Mouse (Mus musculus) CH12.LX (cell line): Measurements from ENCODE around the gene Fam122c. TPM values are rescaled to one million over a fixed set of nuclear protein-coding genes. Genes with fewer than 3 reads are reported as not detected.

Experiments used
- DNase-seq: peaks from one replicate; pipeline ENCODE4 v3.0.0-alpha.2; 2013; ENCODE audit errors: extremely low read depth
- H3K27ac ChIP-seq: 2 replicates; pipeline ENCODE4 v1.5.1; 2012; ENCODE audit warnings: low read depth, mild to moderate bottlenecking, control low read depth, moderate library complexity; ENCODE audit not compliant: insufficient read depth
- H3K27me3 ChIP-seq: replicated peaks from 2 replicates; pipeline ENCODE3; 2012; ENCODE audit warnings: inconsistent platforms
- H3K36me3 ChIP-seq, 2 experiments: replicated peaks in 1 of 2; 2 replicates each; pipeline versions ENCODE3 to v1.6.1; 2012; ENCODE audit warnings: inconsistent platforms in 1 of 2, low read length in 1 of 2, mild to moderate bottlenecking in 1 of 2, mixed read lengths in 1 of 2, moderate library complexity in 1 of 2; ENCODE audit not compliant: control insufficient read depth in 1 of 2, insufficient read depth in 1 of 2
- H3K4me1 ChIP-seq, 2 experiments: 2 replicates each; pipeline ENCODE4 v1.6.1; 2012; ENCODE audit warnings: inconsistent platforms in 1 of 2, moderate library complexity in 1 of 2; ENCODE audit not compliant: insufficient read depth in 2 of 2, control insufficient read depth in 1 of 2
- H3K4me2 ChIP-seq: 2 replicates; pipeline ENCODE4 v1.6.1; 2012; ENCODE audit warnings: low read depth, mild to moderate bottlenecking, control low read depth; ENCODE audit not compliant: poor library complexity, insufficient read depth, severe bottlenecking
- H3K4me3 ChIP-seq, 3 experiments: fragments of 150-350 bp in 1 of 3; sonication (generic) in 1 of 3; replicated peaks in 1 of 3; 2 replicates each; pipeline versions ENCODE3 to v1.5.1; 2011 to 2012; ENCODE audit warnings: low read depth in 2 of 3, low read length in 2 of 3, mild to moderate bottlenecking in 2 of 3, moderate library complexity in 2 of 3, control low read depth in 1 of 3, improper control_type of control experiment in 1 of 3, inconsistent platforms in 1 of 3, mixed read lengths in 1 of 3; ENCODE audit not compliant: poor library complexity in 1 of 3
- H3K79me2 ChIP-seq: replicated peaks from 2 replicates; pipeline ENCODE4 v1.6.1; 2012; ENCODE audit warnings: mild to moderate bottlenecking, moderate library complexity; ENCODE audit not compliant: control insufficient read depth, poor library complexity, insufficient read depth, severe bottlenecking; ENCODE audit errors: extremely low read depth
- H3K9ac ChIP-seq: 2 replicates; pipeline ENCODE4 v1.6.1; 2012; ENCODE audit warnings: low read depth, mild to moderate bottlenecking, control low read depth, moderate library complexity; ENCODE audit not compliant: insufficient read depth
- H3K9me3 ChIP-seq: replicated peaks from 2 replicates; pipeline ENCODE3; 2012; ENCODE audit warnings: low read length, inconsistent platforms, mixed read lengths
- CHD2 ChIP-seq: IDR thresholded peaks from 2 replicates; pipeline ENCODE4 v1.6.1; 2011; ENCODE audit warnings: low read length, improper control_type of control experiment
- E2F4 ChIP-seq: IDR thresholded peaks from 2 replicates; pipeline ENCODE4 v1.6.1; 2011; ENCODE audit warnings: low read depth, low read length, improper control_type of control experiment; ENCODE audit not compliant: insufficient replicate concordance
- ELF1 ChIP-seq: IDR thresholded peaks from 2 replicates; pipeline ENCODE4 v1.6.1; 2014; ENCODE audit warnings: low read depth, mild to moderate bottlenecking, inconsistent platforms, low read length, improper control_type of control experiment
- EP300 ChIP-seq: IDR thresholded peaks from 2 replicates; pipeline ENCODE4 v1.6.1; 2011; ENCODE audit warnings: low read length, improper control_type of control experiment
- GABPA ChIP-seq: IDR thresholded peaks from 2 replicates; pipeline ENCODE4 v1.6.1; 2012; ENCODE audit warnings: low read depth, low read length, improper control_type of control experiment, inconsistent platforms; ENCODE audit not compliant: insufficient replicate concordance
- HCFC1 ChIP-seq: IDR thresholded peaks from 2 replicates; pipeline ENCODE4 v1.6.1; 2012; ENCODE audit warnings: low read depth, mild to moderate bottlenecking, inconsistent platforms, low read length, improper control_type of control experiment
- IRF4 ChIP-seq: IDR thresholded peaks from 2 replicates; pipeline ENCODE4 v1.6.1; 2014; ENCODE audit warnings: low read depth, mild to moderate bottlenecking, inconsistent platforms, low read length, improper control_type of control experiment
- KAT2A ChIP-seq: IDR thresholded peaks from 2 replicates; pipeline ENCODE4 v1.6.1; 2012; ENCODE audit warnings: low read length, improper control_type of control experiment, inconsistent platforms; ENCODE audit not compliant: insufficient replicate concordance
- MAFK ChIP-seq: IDR thresholded peaks from 2 replicates; pipeline ENCODE4 v1.6.1; 2011; ENCODE audit warnings: low read length, improper control_type of control experiment; ENCODE audit not compliant: insufficient replicate concordance
- MAX ChIP-seq: IDR thresholded peaks from 2 replicates; pipeline ENCODE4 v1.6.1; 2011; ENCODE audit warnings: low read length, improper control_type of control experiment
- MEF2A ChIP-seq: IDR thresholded peaks from 2 replicates; pipeline ENCODE4 v1.6.1; 2014; ENCODE audit warnings: low read depth, mild to moderate bottlenecking, inconsistent platforms, low read length, improper control_type of control experiment, borderline replicate concordance
- MXI1 ChIP-seq: IDR thresholded peaks from 2 replicates; pipeline ENCODE4 v1.6.1; 2011; ENCODE audit warnings: mild to moderate bottlenecking, low read depth, low read length, improper control_type of control experiment
- MYC ChIP-seq: IDR thresholded peaks from 2 replicates; pipeline ENCODE4 v1.6.1; 2011; ENCODE audit warnings: low read depth, mild to moderate bottlenecking, improper control_type of control experiment, low read length
- NELFE ChIP-seq: IDR thresholded peaks from 2 replicates; pipeline ENCODE4 v1.6.1; 2011; ENCODE audit warnings: low read depth, low read length, improper control_type of control experiment
- POLR2AphosphoS2 ChIP-seq: IDR thresholded peaks from 2 replicates; pipeline ENCODE4 v1.6.1; 2011; ENCODE audit warnings: low read depth, low read length, improper control_type of control experiment
- RAD21 ChIP-seq: IDR thresholded peaks from 2 replicates; pipeline ENCODE4 v1.6.1; 2011; ENCODE audit warnings: low read depth, mild to moderate bottlenecking, low read length, improper control_type of control experiment, moderate library complexity
- RCOR1 ChIP-seq: conservative IDR thresholded peaks from 2 replicates; pipeline ENCODE4 v1.6.1; 2012; ENCODE audit warnings: low read depth, mild to moderate bottlenecking, inconsistent platforms, low read length, improper control_type of control experiment
- SMC3 ChIP-seq: IDR thresholded peaks from 2 replicates; pipeline ENCODE4 v1.6.1; 2011; ENCODE audit warnings: low read depth, low read length, improper control_type of control experiment
- UBTF ChIP-seq: IDR thresholded peaks from 2 replicates; pipeline ENCODE4 v1.6.1; 2012; ENCODE audit warnings: low read depth, mild to moderate bottlenecking, inconsistent platforms, low read length, improper control_type of control experiment, moderate library complexity
- USF1 ChIP-seq: IDR thresholded peaks from 2 replicates; pipeline ENCODE4 v1.6.1; 2014; ENCODE audit warnings: low read depth, mild to moderate bottlenecking, inconsistent platforms, low read length, improper control_type of control experiment
- USF2 ChIP-seq: conservative IDR thresholded peaks from 2 replicates; pipeline ENCODE4 v1.6.1; 2011; ENCODE audit warnings: low read depth, low read length, improper control_type of control experiment
- ZNF384 ChIP-seq: IDR thresholded peaks from 2 replicates; pipeline ENCODE4 v1.6.1; 2012; ENCODE audit warnings: low read depth, low read length, improper control_type of control experiment, inconsistent platforms
- dilution Hi-C: fragments of 300-500 bp; cut with MboI; formaldehyde crosslinking; loops from 2 replicates; pipeline ENCODE4 v1.14.3; 2020; ENCODE audit warnings: low sequenced_read_pairs; ENCODE audit not compliant: extremely low pct_unique_long_range_greater_than_20kb, extremely low pct_ligation_motif_present
- in situ Hi-C: fragments of 300-500 bp; cut with MboI; formaldehyde crosslinking; loops from 3 replicates; pipeline ENCODE4 v1.14.3; 2019; ENCODE audit warnings: low sequenced_read_pairs, low pct_ligation_motif_present, low pct_unique_long_range_greater_than_20kb, mixed read lengths
- polyA plus RNA-seq: library from polyadenylated mRNA; unstranded; fragments of >175 nt; gene quantifications from 2 replicates; pipeline ENCODE4 v1.2.1, GENCODE M21; 2012; ENCODE audit warnings: low read depth; ENCODE audit not compliant: insufficient read length
- total RNA-seq, 2 experiments: library from RNA; depleted of rRNA; stranded (reverse); fragments of 300-350 nt in 1 of 2; fragments of >200 nt in 1 of 2; gene quantifications; 2 replicates each; pipeline ENCODE4 v1.2.3; 2012 to 2014

The Fam122c gene
- total and polyA plus RNA-seq, 3 experiments: not detected

GRCm38 (mm10) chrX:53320564-53320963 lies 47.3 kb downstream of the Fam122c start:
- TF ChIP-seq POLR2AphosphoS2 (no peak), E2F4 (no peak), USF2 (no peak), ELF1 (no peak), ZNF384 (no peak), EP300 (no peak), MEF2A (no peak), RCOR1 (no peak), KAT2A (no peak), MAX (no peak), MAFK (no peak), HCFC1 (no peak), USF1 (no peak), GABPA (no peak), MYC (no peak), RAD21 (no peak), NELFE (no peak), CHD2 (no peak), SMC3 (no peak)
- no peak overlapping the region for H3K27ac ChIP-seq
- no peaks in the 10 kb centered on the region for H3K36me3 ChIP-seq
- H3K27me3 ChIP-seq: no peaks in the 10 kb centered on the region
- no peak overlapping the region for H3K9ac ChIP-seq
- H3K79me2 ChIP-seq: no peaks in the 10 kb centered on the region
- H3K4me3 ChIP-seq: no peak overlapping the region
- H3K4me2 ChIP-seq: no peak overlapping the region
- no peaks in the 10 kb centered on the region for H3K9me3 ChIP-seq
- peaks cover 0 to 5% of the 10 kb centered on the region in 2 experiments; a peak in 2 of 4 replicates for H3K4me1 ChIP-seq
- dilution Hi-C loops (no loop called here), in situ Hi-C loops (no loop called here)
- no peak for DNase-seq

- Histone ChIP-seq H3K4me1 (peaks cover 0 to 5% of the 10 kb centered on the region in 2 experiments; a peak in 2 of 4 replicates), H3K27ac (no peak overlapping the region), H3K27me3 (no peaks in the 10 kb centered on the region), H3K36me3 (no peaks in the 10 kb centered on the region), H3K4me2 (no peak overlapping the region), H3K9me3 (no peaks in the 10 kb centered on the region), H3K9ac (no peak overlapping the region), H3K79me2 (no peaks in the 10 kb centered on the region), H3K4me3 (no peak overlapping the region)
- TF ChIP-seq IRF4 (no peak), UBTF (no peak), CHD2 (no peak), MXI1 (no peak)
- dilution Hi-C loops: no loop called here
- no peak for DNase-seq
- in situ Hi-C loops: no loop called here
Measured at GRCm38 (mm10) chrX:53321111-53321510, 47.9 kb downstream of the Fam122c start.
